Mouse (Mus musculus) C2C12 (cell line): ENCODE measurements around the gene Baz2b. TPM values are rescaled to one million over a fixed set of nuclear protein-coding genes. Genes with fewer than 3 reads are reported as not detected.

Experiments
- H3K27me3 ChIP-seq: one replicate; pipeline ENCODE4 v1.6.1; 2011; ENCODE audit not compliant: control insufficient read depth, insufficient read depth, insufficient read length
- H3K36me3 ChIP-seq: one replicate; pipeline ENCODE4 v1.6.1; 2011; ENCODE audit not compliant: control insufficient read depth, insufficient read depth
- H3K4me3 ChIP-seq: one replicate; pipeline ENCODE4 v1.5.1; 2011; ENCODE audit warnings: mild to moderate bottlenecking, control low read depth; ENCODE audit not compliant: poor library complexity, insufficient read depth, severe bottlenecking
- H3K79me2 ChIP-seq: one replicate; pipeline ENCODE4 v1.6.1; 2011; ENCODE audit not compliant: control insufficient read depth, insufficient read depth
- H3K79me3 ChIP-seq: one replicate; pipeline ENCODE4 v1.6.1; 2011; ENCODE audit warnings: low read depth, control low read depth
- H3ac ChIP-seq: one replicate; pipeline ENCODE3; 2011; ENCODE audit warnings: low read depth; ENCODE audit not compliant: control insufficient read depth, insufficient read length
- CEBPB ChIP-seq: IDR thresholded peaks from one replicate; pipeline ENCODE4 v1.6.1; 2011; ENCODE audit warnings: low read depth, mild to moderate bottlenecking, control low read depth, moderate library complexity
- CTCF ChIP-seq: IDR thresholded peaks from one replicate; pipeline ENCODE4 v1.5.1; 2011; ENCODE audit not compliant: control insufficient read depth, insufficient read depth, insufficient read length
- FOSL1 ChIP-seq: IDR thresholded peaks from one replicate; pipeline ENCODE4 v1.8.0; 2011; ENCODE audit warnings: mild to moderate bottlenecking, low read length; ENCODE audit not compliant: poor library complexity, insufficient read depth, severe bottlenecking
- MAX ChIP-seq: IDR thresholded peaks from one replicate; pipeline ENCODE4 v1.6.1; 2011; ENCODE audit warnings: mild to moderate bottlenecking, control low read depth
- MYOD1 ChIP-seq: IDR thresholded peaks from one replicate; pipeline ENCODE4 v1.6.1; 2011; ENCODE audit warnings: low read depth; ENCODE audit not compliant: control insufficient read depth, insufficient read length
- MYOG ChIP-seq: IDR thresholded peaks from one replicate; pipeline ENCODE4 v1.6.1; 2011; ENCODE audit not compliant: control insufficient read depth, insufficient read length; ENCODE audit errors: extremely low read depth
- USF1 ChIP-seq: IDR thresholded peaks from one replicate; pipeline ENCODE4 v1.6.1; 2011; ENCODE audit warnings: low read depth, mild to moderate bottlenecking, control low read depth, moderate library complexity
- polyA plus RNA-seq: library from polyadenylated mRNA; unstranded; fragments of >200 nt; fragmentation: generic; extraction: Trizol; gene quantifications from one replicate; pipeline ENCODE4 v1.2.1, GENCODE M21; 2012; ENCODE audit warnings: missing spikeins

Gene Baz2b
- polyA plus RNA-seq, 1 experiment, result 9.4 TPM

DNA sequence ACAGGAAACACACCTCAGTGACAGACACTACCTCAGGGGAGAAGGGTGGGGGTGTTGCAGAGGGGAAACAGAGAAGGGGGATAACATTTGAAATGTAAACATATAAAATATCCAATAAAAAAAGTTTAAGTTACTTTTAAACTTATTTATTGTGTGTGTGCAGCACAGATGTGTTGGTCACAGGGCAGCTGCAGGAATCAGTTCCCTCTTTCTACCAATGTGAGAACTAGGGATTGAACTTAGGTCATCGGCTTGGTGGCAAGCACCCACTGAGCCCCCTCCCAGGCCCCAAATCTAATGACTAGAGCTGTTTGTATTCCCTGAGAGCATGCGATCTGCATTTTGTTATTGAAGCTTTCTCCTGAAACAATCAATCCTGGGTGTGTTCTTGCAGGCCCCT is 57.2 kb downstream of the Baz2b start:
- Histone ChIP-seq H3ac (no peak overlapping the region), H3K4me3 (no peak overlapping the region), H3K79me3 (no peaks in the 10 kb centered on the region), H3K36me3 (no peaks in the 10 kb centered on the region), H3K79me2 (no peaks in the 10 kb centered on the region), H3K27me3 (no peaks in the 10 kb centered on the region)
- TF ChIP-seq MYOD1 (no peak), USF1 (no peak)

DNA sequence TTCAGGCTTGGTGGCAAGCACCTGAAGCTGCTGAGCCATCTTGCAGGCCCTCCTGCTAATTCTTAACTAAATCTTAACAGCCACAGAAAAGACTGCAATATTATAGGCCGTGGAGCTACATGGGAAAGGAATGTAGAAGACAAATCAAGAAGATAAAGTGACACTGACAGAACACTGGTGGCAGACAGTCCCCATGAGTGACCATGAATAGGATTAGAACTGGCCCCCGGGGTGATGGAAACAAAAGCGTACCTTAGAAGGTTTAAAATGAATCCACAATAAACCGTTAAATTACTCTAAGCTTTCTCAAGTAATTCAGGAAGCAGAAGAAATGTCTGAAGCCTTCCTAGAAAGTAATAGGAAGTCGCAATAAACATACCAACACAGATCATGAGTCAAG is 61.0 kb downstream of the Baz2b start:
- Histone ChIP-seq H3K79me3 (no peaks in the 10 kb centered on the region), H3K79me2 (no peaks in the 10 kb centered on the region), H3ac (no peak overlapping the region), H3K27me3 (no peaks in the 10 kb centered on the region), H3K36me3 (no peaks in the 10 kb centered on the region), H3K4me3 (no peak overlapping the region)
- no peak for TF ChIP-seq MAX

DNA sequence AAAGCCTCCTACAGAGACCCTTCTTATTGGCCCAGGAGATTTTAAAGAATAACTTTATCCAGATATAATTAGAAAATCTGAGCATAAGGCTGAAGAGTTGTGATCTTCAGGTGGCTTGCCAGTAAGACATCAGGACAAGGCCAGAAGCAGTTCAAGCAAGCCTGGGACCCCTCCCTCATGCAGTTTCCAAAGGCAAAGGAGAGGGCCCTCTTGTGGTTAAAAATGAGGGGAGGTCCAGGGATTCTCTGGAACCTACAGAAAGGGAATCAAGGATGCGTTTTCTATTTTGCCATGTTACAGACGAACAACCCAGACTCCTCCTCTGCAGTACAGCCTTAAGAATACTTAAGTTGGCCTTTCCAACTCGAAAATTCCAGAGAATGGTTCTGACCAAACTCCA is 62.2 kb downstream of the Baz2b start:
- Histone ChIP-seq H3K79me2 (no peaks in the 10 kb centered on the region), H3K79me3 (no peaks in the 10 kb centered on the region), H3K27me3 (no peaks in the 10 kb centered on the region), H3K36me3 (no peaks in the 10 kb centered on the region), H3ac (no peak overlapping the region), H3K4me3 (no peak overlapping the region)
- no peak for TF ChIP-seq USF1
- TF ChIP-seq MYOG, result no peak
- TF ChIP-seq CEBPB, result no peak
- TF ChIP-seq FOSL1, result no peak
- no peak for TF ChIP-seq MYOD1
- no peak for TF ChIP-seq MAX
- TF ChIP-seq CTCF, result no peak

DNA sequence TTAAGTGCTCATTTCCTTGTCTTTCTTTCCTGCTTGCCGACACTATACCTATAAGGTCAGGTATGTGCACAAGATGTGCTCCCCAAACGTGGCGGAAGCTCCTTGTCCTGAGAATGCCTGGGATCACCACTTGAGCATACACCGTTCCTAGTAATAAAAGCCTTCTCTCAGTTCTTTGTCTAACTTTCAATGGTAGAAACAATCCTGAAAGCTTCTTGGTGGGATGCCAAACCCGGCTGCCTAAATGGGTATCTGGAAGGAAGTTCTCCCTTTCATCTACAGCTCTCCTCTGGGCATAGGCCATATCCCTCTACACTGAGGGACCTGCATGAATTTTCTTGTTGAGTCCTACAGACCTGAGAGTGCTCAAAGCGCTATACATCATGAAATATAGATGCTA is 63.9 kb downstream of the Baz2b start:
- H3K36me3 ChIP-seq, result no peaks in the 10 kb centered on the region
- H3K4me3 ChIP-seq, result no peak overlapping the region
- no peaks in the 10 kb centered on the region for H3K27me3 ChIP-seq
- H3K79me3 ChIP-seq, result no peaks in the 10 kb centered on the region
- H3ac ChIP-seq, result no peak overlapping the region
- no peaks in the 10 kb centered on the region for H3K79me2 ChIP-seq
- TF ChIP-seq MYOG, result no peak
- no peak for TF ChIP-seq MYOD1
- no peak for TF ChIP-seq CEBPB

DNA sequence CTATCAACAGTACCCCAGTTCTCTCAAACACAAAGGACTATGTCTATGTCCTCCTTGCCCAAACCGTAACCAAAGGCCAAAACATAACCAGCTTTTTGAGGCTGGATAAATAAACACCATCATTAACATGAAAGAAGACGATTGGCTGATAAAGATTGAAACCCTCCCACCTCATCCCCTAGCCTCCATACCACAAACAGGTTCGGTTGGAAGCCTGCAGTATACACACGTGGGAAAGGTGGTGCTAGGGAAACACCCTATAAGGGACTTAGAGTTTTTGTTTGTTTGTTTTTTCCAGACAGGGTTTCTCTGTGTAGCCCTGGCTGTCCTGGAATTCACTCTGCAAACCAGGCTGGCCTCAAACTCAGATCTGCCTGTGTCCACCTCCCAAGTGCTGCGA is 66.3 kb downstream of the Baz2b start:
- Histone ChIP-seq H3K79me3 (no peaks in the 10 kb centered on the region), H3K4me3 (no peak overlapping the region)
- TF ChIP-seq USF1, result no peak

DNA sequence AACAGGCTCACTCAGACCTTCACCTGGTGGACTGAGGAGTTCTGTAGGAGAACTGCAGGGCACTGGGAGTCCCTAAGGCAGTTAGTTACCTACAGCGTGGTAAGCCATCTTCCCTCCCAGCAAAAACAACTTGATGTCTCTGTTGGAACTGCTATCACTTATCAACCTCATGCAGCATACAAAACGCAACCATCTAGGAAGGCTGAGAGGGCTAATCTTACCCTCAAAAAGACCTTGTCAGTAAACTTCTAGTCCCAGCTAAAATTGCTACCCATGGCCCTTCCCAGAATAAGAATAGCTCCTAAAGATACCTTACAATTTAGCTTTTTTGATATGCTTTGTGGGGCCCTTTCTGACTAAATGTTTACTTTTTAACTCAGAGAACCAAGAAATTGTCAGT is 67.4 kb downstream of the Baz2b start:
- TF ChIP-seq MAX, result no peak
- TF ChIP-seq FOSL1, result no peak
- no peak for TF ChIP-seq CTCF
- no peaks in the 10 kb centered on the region for H3K27me3 ChIP-seq
- no peak overlapping the region for H3ac ChIP-seq
- no peaks in the 10 kb centered on the region for H3K36me3 ChIP-seq
- no peaks in the 10 kb centered on the region for H3K79me3 ChIP-seq
- no peaks in the 10 kb centered on the region for H3K79me2 ChIP-seq
- H3K4me3 ChIP-seq, result no peak overlapping the region

More for the DNA sequence above, 66.3 kb downstream of the Baz2b start:
- Histone ChIP-seq H3K36me3 (no peaks in the 10 kb centered on the region), H3K79me2 (no peaks in the 10 kb centered on the region), H3K27me3 (no peaks in the 10 kb centered on the region), H3ac (no peak overlapping the region)

DNA sequence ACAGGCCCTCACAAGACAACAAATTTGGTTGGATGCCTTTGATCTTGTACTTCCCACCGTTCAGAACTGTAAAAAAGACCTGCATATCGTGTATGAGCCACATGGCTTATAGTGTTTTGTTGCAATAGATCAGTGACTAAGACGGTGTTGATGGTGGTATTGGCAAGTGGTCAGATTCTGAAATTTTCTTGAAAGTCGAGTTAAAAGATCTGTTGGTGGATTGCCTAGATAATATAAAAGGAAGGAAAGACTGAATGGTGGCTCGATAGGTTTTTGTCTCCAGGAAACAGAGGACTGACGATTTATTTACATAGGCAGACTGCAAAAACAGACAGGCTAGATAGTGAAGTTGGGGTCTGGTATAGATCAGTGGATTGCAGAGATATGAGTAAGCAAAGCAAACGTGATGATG is 70.9 kb downstream of the Baz2b start:
- Histone ChIP-seq H3K27me3 (no peaks in the 10 kb centered on the region), H3K4me3 (no peak overlapping the region), H3K79me3 (no peaks in the 10 kb centered on the region), H3ac (no peak overlapping the region), H3K36me3 (no peaks in the 10 kb centered on the region), H3K79me2 (no peaks in the 10 kb centered on the region)
- no peak for TF ChIP-seq MYOG
- TF ChIP-seq USF1, result no peak
- TF ChIP-seq FOSL1, result no peak
- no peak for TF ChIP-seq CTCF
- TF ChIP-seq MAX, result no peak
- no peak for TF ChIP-seq CEBPB
- no peak for TF ChIP-seq MYOD1
